Mouse (Mus musculus): ENCODE measurements at regions not wholly inside any gene's neighbourhood (a gene's known extent, or its start where the extent isn't known, plus 50 kb on each side); places are given as distances from the start of the nearest gene placed in this dataset.
A peak's percentile ranks its signal among the peaks of the same experiment; 100 is the strongest.

DNA sequence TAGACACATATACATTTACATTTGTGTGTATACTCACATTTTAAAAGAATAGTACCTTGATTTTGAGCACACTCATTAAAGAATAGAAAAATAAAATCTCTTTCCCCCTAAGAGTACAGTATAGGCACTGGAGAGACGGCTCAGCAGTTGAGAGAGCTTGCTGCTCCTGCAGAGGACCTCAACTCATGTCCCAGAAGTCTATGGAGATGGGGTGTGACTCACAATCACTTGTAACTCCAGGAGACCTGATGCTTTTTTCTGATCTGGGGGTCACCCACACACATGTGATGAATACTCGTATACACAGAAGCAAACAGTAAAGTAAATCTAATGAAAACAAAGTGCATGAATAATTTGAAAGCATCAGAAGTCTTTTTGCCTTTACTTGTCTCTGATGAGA, 129.5 kb upstream of the Peli1 start:
- TF ChIP-seq CTCF (IDR thresholded peaks at IDR 0.05): no peak
- no peak overlapping the region for H3K4me3 ChIP-seq
- H3K27ac ChIP-seq: no peak overlapping the region
- DNase-seq (ENCODE audit: extremely low spot score in 1 of 2, low spot score in 2 of 2): no peak
- intact Hi-C loops (cut with DNase I): no loop called here

DNA sequence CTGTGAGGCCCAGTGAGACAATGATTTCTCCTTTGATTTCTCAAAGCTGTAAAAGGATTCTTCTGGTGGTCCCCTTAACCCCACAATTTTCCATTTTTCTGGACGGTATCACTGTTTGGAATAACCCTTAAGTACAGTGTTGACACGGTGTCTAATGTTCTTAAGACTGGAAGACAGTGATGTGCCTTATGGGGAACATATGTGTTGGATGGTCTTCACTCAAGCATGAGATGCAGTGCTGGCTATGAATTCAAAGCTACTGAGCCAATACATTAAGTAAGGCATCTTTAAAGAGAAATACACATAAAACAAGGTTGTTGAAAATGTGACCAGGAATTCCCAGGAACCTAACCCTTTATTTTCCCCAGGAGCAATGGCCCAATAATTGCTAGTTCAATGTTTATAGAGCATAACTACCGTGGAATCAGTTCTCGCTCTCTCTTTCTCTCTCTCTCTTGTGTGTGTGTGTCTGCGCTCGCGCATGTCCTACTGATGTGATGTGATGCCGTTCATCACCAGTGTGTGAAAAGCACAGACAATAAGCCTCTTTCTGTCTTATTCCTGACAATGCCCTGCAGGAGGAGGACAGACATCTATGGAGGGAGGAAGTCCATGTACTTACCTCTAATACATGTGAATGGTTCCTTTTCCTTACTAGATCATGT, 125.4 kb upstream of the Peli1 start:
- Histone ChIP-seq H3K27ac (no peak overlapping the region), H3K4me3 (no peak overlapping the region)
- no peak for TF ChIP-seq CTCF (IDR thresholded peaks at IDR 0.05)
- intact Hi-C loops (cut with DNase I): no loop called here
- DNase-seq (ENCODE audit: extremely low spot score in 1 of 2, low spot score in 2 of 2): no peak

DNA sequence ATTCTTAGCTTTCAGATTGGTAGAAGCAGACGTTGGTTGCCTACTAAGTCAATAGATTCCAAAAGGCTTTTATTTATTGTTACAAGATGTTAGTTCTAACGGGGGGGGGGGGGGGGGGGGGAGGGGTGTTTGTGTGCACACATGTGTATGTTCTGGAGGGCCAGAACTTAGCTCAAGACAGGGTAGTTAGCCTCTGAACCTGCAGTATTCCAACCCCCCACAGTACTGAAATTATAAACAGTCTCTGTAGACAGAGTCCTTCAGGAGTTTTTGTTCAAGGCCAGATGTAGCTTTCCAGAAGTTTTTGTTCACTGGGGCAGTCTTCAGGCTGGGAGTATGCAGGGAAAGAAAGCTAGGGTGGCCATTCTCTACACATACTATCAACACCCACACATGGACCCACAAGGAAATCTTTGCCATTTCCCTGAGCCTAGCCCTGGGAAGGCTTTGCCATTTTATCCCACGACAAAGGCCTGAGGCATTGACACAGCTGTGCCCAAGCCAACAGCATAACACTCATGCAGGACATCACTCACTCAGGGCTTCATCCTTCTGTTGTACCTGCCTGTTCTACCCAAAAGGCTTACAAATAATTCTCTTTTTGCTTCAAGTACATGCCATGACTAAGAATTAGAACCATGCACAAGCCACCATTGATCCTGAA, 123.6 kb upstream of the Peli1 start:
- Histone ChIP-seq H3K27ac (no peak overlapping the region), H3K4me3 (no peak overlapping the region)
- DNase-seq (ENCODE audit: extremely low spot score in 1 of 2, low spot score in 2 of 2): no peak
- intact Hi-C loops (cut with DNase I): no loop called here
- no peak for TF ChIP-seq CTCF (IDR thresholded peaks at IDR 0.05)

DNA sequence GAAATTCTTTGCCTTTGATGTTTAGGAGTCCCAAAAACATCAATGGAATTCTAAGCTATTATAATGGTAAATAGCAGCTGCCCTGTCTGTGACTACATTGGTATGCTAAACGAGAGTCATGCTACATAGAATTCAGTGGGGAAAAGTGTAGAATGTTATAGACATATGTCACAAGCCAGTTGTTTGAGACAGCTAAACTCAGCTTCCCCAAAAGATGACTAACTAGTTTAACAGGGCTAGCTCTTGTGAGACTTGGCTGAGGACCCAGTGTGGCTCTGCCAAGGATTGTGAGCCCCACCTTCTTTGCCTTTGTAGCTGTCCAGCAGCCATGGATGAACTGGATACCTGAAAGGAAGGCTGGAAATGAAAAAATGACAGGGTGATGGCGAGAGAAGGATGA, 122.8 kb upstream of the Peli1 start:
- TF ChIP-seq CTCF (IDR thresholded peaks at IDR 0.05): no peak
- no peak overlapping the region for H3K4me3 ChIP-seq
- no peak overlapping the region for H3K27ac ChIP-seq
- intact Hi-C loops (cut with DNase I): no loop called here
- DNase-seq (ENCODE audit: extremely low spot score in 1 of 2, low spot score in 2 of 2): no peak

DNA sequence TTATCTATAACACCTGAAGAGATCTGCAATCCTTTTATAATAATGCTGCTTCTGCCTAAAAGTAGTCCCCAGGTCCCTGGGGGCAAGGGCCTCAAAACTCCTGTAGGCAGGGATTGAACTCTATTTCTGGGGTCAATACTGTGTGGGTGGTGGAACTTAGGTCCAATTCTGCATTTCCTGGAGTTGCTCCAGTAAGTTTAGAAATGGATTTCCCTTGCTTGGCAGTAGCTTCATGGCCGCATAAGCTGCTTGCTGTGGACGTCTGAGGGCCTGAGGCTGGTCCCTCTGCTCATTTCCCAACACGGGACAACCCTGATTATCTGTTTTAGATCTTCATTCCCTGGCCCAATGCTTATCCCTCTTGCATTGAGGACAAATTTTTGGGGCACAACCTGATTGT, 118.0 kb upstream of the Peli1 start:
- intact Hi-C loops (cut with DNase I): no loop called here
- no peak for TF ChIP-seq CTCF (IDR thresholded peaks at IDR 0.05)

DNA sequence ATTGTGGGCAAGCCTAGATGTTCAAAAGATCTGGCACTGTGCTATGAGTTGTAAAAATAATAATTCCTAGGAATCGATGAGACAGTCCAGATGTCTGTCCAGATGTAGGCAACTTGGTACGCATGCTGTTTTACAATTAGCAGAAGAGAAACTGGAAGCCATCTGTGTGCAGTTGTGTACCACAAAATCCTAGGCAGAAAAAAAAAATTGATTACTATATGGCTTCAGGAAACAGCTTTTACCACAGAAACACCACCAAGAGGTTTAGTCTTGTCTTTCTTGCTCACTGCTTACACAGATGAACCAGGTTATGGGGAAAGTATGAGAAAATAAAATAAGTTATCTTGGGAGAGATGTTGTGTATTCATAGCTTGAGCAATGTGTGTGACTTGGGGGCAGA, 109.5 kb upstream of the Peli1 start:
- no peak for DNase-seq (ENCODE audit: extremely low spot score in 1 of 2, low spot score in 2 of 2)
- no peak overlapping the region for H3K4me3 ChIP-seq
- TF ChIP-seq CTCF (IDR thresholded peaks at IDR 0.05): no peak
- intact Hi-C loops (cut with DNase I): no loop called here
- no peak overlapping the region for H3K27ac ChIP-seq

More for the DNA sequence above, 118.0 kb upstream of the Peli1 start:
- DNase-seq (ENCODE audit: extremely low spot score in 1 of 2, low spot score in 2 of 2): no peak
- no peak overlapping the region for H3K4me3 ChIP-seq
- no peak overlapping the region for H3K27ac ChIP-seq

DNA sequence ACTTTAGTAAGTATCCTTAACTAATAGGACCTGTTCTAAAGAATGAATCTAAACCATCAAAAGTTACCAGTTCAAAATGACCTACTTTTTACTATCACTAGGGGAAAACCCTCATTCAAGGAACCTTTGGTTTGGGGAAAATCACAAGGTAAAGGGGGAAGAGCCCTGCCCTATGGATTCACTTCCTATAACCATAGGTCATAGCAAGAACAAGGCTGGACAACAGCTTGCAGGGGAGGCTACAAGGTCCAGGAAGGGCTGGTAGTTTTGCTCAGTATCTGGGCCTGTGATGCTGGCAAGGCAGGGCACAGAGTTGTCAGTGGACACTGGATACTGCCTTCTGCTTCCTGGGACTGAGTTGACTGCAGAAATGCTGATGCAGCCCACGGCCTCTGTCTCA, 109.1 kb upstream of the Peli1 start:
- TF ChIP-seq CTCF (IDR thresholded peaks at IDR 0.05): no peak
- intact Hi-C loops (cut with DNase I): no loop called here
- Histone ChIP-seq H3K4me3 (no peak overlapping the region), H3K27ac (no peak overlapping the region)
- DNase-seq (ENCODE audit: extremely low spot score in 1 of 2, low spot score in 2 of 2): no peak

DNA sequence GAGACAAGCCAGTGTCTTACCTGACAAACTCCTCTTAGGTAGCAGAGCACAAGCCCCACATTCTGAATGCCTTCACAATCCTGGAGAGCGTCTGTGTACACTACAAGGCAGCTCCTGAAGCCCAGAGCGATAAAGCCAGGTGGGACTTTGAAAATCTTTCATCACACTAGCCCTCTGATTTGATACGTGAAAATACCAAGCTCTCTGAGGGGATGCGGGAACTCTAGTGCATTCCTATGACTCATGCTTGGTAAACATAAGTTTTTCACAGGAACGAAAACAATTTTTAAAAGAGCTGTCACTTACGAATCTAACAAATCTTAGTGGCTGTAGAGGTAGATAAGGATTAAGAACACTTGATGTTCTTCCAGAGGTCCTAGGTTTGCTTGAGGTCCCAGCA, 108.6 kb upstream of the Peli1 start:
- no peak overlapping the region for H3K27ac ChIP-seq
- intact Hi-C loops (cut with DNase I): no loop called here
- no peak for TF ChIP-seq CTCF (IDR thresholded peaks at IDR 0.05)

DNA sequence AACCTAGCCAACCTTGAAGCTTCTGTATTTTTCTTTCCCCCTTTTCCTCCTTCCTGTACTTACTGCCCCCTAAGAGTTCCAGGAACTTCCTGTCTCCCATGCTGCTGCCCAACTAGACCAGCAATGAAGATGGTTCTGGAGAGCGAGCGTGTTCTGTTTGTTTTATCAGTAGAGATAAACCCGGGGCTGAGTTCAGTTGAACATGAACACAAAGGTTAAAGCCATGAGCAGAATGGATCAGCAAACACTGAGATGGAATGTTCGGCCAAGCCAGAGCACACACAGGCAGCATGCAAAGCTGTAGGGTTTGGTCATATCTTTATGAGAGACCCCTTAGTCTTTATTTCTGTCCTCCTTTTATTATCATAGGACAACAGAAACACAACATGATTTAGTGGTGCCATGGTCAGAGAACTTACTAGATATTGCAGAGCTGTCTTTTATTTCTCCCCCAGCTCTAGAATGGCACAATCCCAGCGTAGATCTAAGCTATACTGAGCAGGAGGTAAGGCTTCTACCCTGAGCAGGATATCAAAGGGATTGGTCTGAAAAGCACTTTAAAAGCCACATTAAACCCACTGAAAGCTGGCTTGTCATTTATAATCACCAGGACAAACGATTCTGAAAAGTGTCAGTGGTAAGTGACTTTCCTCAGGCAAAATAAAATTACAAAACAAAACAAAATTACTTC, 105.9 kb upstream of the Peli1 start:
- Histone ChIP-seq H3K27ac (no peak overlapping the region), H3K4me3 (no peak overlapping the region)
- DNase-seq (ENCODE audit: extremely low spot score in 1 of 2, low spot score in 2 of 2): no peak
- intact Hi-C loops (cut with DNase I): loop anchor here (5.0 kb wide), 1 partner anchor 107 kb away; the partner anchor contains the start of gene Peli1
- no peak for TF ChIP-seq CTCF (IDR thresholded peaks at IDR 0.05)

More for the DNA sequence above, 108.6 kb upstream of the Peli1 start:
- DNase-seq (ENCODE audit: extremely low spot score in 1 of 2, low spot score in 2 of 2): no peak
- H3K4me3 ChIP-seq: no peak overlapping the region

DNA sequence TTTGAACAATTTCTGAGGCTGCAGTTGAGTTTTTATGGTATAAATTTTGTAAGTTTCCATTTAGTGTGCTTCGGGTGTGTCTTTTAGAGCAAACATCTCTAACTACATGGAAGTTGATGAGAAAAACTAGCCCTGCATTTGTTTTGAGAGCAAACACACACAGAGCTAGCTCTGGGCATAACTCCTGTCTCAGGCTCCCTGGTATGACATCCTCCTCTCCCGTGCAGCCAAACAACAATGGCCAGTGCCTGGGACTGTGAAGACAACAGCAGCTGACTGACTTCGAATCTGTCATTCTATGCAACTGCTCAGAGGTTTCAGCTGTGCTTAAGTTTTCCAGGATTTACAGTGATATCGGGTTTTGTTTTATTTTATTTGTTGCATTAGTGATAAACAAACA, 105.3 kb upstream of the Peli1 start:
- Histone ChIP-seq H3K4me3 (no peak overlapping the region), H3K27ac (no peak overlapping the region)
- intact Hi-C loops (cut with DNase I): loop anchor here (5.0 kb wide), 1 partner anchor 107 kb away; the partner anchor contains the start of gene Peli1
- no peak for DNase-seq (ENCODE audit: extremely low spot score in 1 of 2, low spot score in 2 of 2)
- no peak for TF ChIP-seq CTCF (IDR thresholded peaks at IDR 0.05)

DNA sequence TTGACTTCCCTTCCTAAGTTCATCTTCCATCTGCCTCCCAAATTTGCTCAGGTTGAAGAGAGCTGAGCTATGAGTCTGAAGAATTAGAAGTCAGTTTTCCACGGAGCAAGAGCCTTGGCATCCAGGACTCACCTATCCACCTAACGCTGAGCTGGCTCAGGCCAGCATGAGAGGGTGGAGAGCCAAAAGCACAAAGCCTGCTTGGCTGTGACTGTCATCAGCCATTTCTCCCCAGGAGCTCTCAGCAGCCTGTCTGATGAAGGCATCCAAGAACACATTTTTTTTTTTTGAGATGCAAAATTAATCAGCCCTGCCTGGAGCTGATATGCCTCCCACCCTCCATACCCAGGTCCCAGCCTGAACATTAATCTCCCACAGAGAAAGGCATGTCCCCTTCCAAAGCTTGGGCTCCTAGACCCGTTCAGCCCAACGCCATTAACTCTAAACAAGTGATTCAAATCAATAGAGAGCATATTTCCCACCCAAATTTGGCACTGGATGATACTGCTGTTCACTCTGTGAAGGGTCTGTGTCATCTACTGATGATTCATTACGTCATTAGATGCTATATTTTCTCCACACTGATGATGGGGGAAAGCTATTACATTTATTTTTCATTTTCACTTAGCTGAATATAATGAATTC, 103.8 kb upstream of the Peli1 start:
- peak; percentile 12 to 21 for DNase-seq (ENCODE audit: extremely low spot score in 1 of 2, low spot score in 2 of 2)
- intact Hi-C loops (cut with DNase I): loop anchor here (5.0 kb wide), 1 partner anchor 105 kb away; the partner anchor contains the start of gene Peli1
- peak overlapping the region; percentile 71 for H3K27ac ChIP-seq
- no peak for TF ChIP-seq CTCF (IDR thresholded peaks at IDR 0.05)
- H3K4me3 ChIP-seq: peak overlapping the region; percentile 19; the same call in 1 of the 2 replicates

DNA sequence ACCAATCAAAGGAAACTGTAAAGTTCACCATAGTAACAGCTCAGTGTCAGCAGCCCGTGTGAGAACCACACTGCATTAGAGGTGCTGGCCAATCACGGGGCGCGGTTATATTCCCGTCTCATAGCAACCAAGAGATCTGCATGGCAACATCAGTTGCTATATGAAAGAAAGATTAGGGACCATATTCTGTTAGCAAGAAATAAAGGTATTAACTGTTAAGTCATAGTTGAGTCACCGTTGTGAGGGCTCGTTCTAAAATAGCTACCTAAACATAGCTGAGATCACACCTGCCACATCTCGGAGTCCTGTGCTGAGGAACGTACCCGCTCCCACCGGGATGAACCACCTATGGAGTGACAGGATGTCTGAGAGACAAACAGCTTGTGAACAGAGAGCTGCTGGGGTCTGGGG, 103.2 kb upstream of the Peli1 start:
- TF ChIP-seq CTCF (IDR thresholded peaks at IDR 0.05): no peak
- Histone ChIP-seq H3K27ac (peak overlapping the region; percentile 80), H3K4me3 (peak overlapping the region; percentile 19; the same call in 1 of the 2 replicates)
- DNase-seq (ENCODE audit: extremely low spot score in 1 of 2, low spot score in 2 of 2): peak; percentile 56 to 80
- intact Hi-C loops (cut with DNase I): loop anchor here (5.0 kb wide), 1 partner anchor 104 kb away; the partner anchor contains the start of gene Peli1
